Mouse (Mus musculus) kidney, embryonic 15.5 days (tissue): Measurements from ENCODE around the gene Gpr3. TPM values are rescaled to one million over a fixed set of nuclear protein-coding genes. Genes with fewer than 3 reads are reported as not detected.
A peak's percentile ranks its signal among the peaks of the same experiment; 100 is the strongest.

Source experiments
- ATAC-seq: fragments of 200-750 bp; cut with Nextera tagmentation; replicated peaks from 2 replicates; pipeline ENCODE4 v1.8.0; 2017; ENCODE audit warnings: moderate TSS enrichment; ENCODE audit not compliant: low FRiP score
- H3K27ac ChIP-seq: fragments of 300-500 bp; sonication (generic); 2 replicates; pipeline ENCODE4 v1.5.1; 2015; ENCODE audit warnings: mild to moderate bottlenecking, inconsistent platforms
- H3K27me3 ChIP-seq: fragments of 300-500 bp; sonication (generic); 2 replicates; pipeline ENCODE4 v1.6.1; 2015; ENCODE audit warnings: inconsistent platforms
- H3K36me3 ChIP-seq: fragments of 300-500 bp; sonication (generic); 2 replicates; pipeline ENCODE4 v1.6.1; 2015; ENCODE audit warnings: inconsistent platforms
- H3K4me1 ChIP-seq: fragments of 300-500 bp; sonication (generic); 2 replicates; pipeline ENCODE4 v1.6.1; 2015; ENCODE audit warnings: inconsistent platforms
- H3K4me2 ChIP-seq: fragments of 300-500 bp; sonication (generic); 2 replicates; pipeline ENCODE4 v1.6.1; 2015; ENCODE audit warnings: moderate library complexity, mild to moderate bottlenecking, inconsistent platforms
- H3K4me3 ChIP-seq: fragments of 300-500 bp; sonication (generic); replicated peaks from 2 replicates; pipeline ENCODE4 v1.5.1; 2015; ENCODE audit warnings: mild to moderate bottlenecking, inconsistent platforms
- H3K9ac ChIP-seq: fragments of 300-500 bp; sonication (generic); 2 replicates; pipeline ENCODE4 v1.6.1; 2015; ENCODE audit warnings: mild to moderate bottlenecking, inconsistent platforms
- H3K9me3 ChIP-seq: fragments of 300-500 bp; sonication (generic); replicated peaks from 2 replicates; pipeline ENCODE4 v1.6.1; 2016; ENCODE audit warnings: inconsistent platforms
- WGBS: fragments of 180-500 bp; shearing (Covaris S2); methylation state at CpG from one replicate; pipeline ENCODE4 v1.1.7; 2015; ENCODE audit warnings: mixed read lengths; 5-methylcytosine and 5-hydroxymethylcytosine counted together
- polyA plus RNA-seq: library from polyadenylated mRNA; unstranded; fragments of >200 nt; fragmentation: Nextera tagmentation; extraction: Ambion mirVana; gene quantifications from 2 replicates; pipeline ENCODE4 v1.2.1, GENCODE M21; 2015

Gpr3 gene
- polyA plus RNA-seq, 1 experiment from 2014 or later: 0.12 TPM

GRCm38 (mm10) chr4:133227636-133228035 lies 15.3 kb upstream of the Gpr3 start:
- H3K9me3 ChIP-seq: no peaks in the 10 kb centered on the region
- H3K36me3 ChIP-seq: no peaks in the 10 kb centered on the region
- no peak for ATAC-seq
- no peak overlapping the region for H3K4me2 ChIP-seq
- no peak overlapping the region for H3K27ac ChIP-seq
- no peak overlapping the region for H3K9ac ChIP-seq
- peaks cover 15% of the 10 kb centered on the region for H3K4me1 ChIP-seq
- WGBS: 48% methylated on average over 8 of the region's 8 CpGs
- no peaks in the 10 kb centered on the region for H3K27me3 ChIP-seq
- H3K4me3 ChIP-seq: no peak overlapping the region

GRCm38 (mm10) chr4:133226073-133226472 lies 13.7 kb upstream of the Gpr3 start:
- Histone ChIP-seq H3K4me2 (no peak overlapping the region), H3K4me3 (no peak overlapping the region), H3K27me3 (peaks cover 7% of the 10 kb centered on the region; the same call in 1 of the 2 replicates), H3K9me3 (no peaks in the 10 kb centered on the region), H3K9ac (no peak overlapping the region), H3K36me3 (no peaks in the 10 kb centered on the region), H3K27ac (no peak overlapping the region; the same call in 1 of the 2 replicates), H3K4me1 (peaks cover 27% of the 10 kb centered on the region)
- WGBS: 63% methylated on average over 10 of the region's 10 CpGs
- no peak for ATAC-seq

- no peaks in the 10 kb centered on the region for H3K36me3 ChIP-seq
- no peak for ATAC-seq
- H3K9ac ChIP-seq: no peak overlapping the region
- no peak overlapping the region for H3K4me3 ChIP-seq
- H3K4me1 ChIP-seq: peaks cover 35% of the 10 kb centered on the region
- H3K9me3 ChIP-seq: no peaks in the 10 kb centered on the region
- H3K27ac ChIP-seq: no peak overlapping the region
- H3K27me3 ChIP-seq: peaks cover 16% of the 10 kb centered on the region; the same call in 1 of the 2 replicates
- 66% methylated on average over 5 of the region's 5 CpGs for WGBS
- H3K4me2 ChIP-seq: no peak overlapping the region
Measured at GRCm38 (mm10) chr4:133223875-133224274, 11.5 kb upstream of the Gpr3 start.

DNA sequence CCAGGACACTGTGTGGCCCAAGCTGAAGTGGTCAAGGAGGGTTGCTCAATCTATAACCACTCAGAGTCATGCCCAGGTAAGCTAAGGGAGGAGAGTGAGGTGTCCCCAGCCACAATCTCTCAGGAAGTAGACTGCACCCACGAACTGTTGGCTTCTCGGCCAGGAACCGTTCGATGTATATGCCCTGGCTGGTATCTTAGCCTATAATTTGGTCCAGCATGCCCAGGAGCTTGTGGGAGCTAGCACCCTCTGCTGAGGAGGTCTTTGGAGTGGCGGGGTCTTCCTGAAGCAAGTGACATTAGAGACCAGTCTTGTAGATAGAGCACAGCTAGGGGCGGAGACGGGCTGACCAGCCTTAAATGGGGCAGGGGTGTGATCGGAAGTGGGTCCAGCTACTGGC lies 9.4 kb upstream of the Gpr3 start:
- no peaks in the 10 kb centered on the region for H3K9me3 ChIP-seq
- 84% methylated on average over 8 of the region's 8 CpGs for WGBS
- peaks cover 20% of the 10 kb centered on the region; the same call in 1 of the 2 replicates for H3K27me3 ChIP-seq
- H3K36me3 ChIP-seq: no peaks in the 10 kb centered on the region
- peaks cover 37% of the 10 kb centered on the region for H3K4me1 ChIP-seq
- H3K27ac ChIP-seq: no peak overlapping the region
- no peak for ATAC-seq
- no peak overlapping the region for H3K4me3 ChIP-seq
- H3K4me2 ChIP-seq: peak overlapping the region; percentile 64; the same call in 1 of the 2 replicates
- H3K9ac ChIP-seq: no peak overlapping the region

- Histone ChIP-seq H3K9ac (peak overlapping the region; percentile 31), H3K36me3 (no peaks in the 10 kb centered on the region), H3K4me2 (peak overlapping the region; percentile 64), H3K27ac (peak overlapping the region; percentile 24; the same call in 1 of the 2 replicates), H3K4me1 (peaks cover 32% of the 10 kb centered on the region), H3K9me3 (no peaks in the 10 kb centered on the region), H3K27me3 (peaks cover 20% of the 10 kb centered on the region; the same call in 1 of the 2 replicates), H3K4me3 (peak overlapping the region; percentile 36)
- ATAC-seq: peak; percentile 74
- 3% methylated on average over 25 of the region's 25 CpGs for WGBS
Measured at GRCm38 (mm10) chr4:133220656-133221055, 8.3 kb upstream of the Gpr3 start.

DNA sequence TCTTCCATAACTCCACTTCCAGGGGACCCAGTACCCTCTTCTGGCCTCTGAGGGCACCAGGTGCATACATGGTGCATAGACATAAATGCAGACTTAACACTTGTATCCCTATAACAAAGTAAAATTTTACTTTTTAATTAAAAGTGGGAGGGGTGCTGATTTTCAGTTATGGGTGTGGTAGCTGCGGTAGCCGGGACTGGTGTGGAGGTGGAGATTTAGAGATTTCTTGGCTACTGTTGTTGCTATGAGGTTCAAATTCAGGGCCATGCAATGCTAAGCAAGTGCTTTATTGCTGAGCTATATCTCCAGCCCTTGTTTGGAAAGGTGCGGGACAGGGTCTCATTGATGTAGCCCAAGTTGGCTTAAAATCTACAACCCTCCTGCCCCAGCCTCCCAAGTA lies 6.4 kb upstream of the Gpr3 start:
- no peak for ATAC-seq
- Histone ChIP-seq H3K4me3 (no peak overlapping the region), H3K27ac (no peak overlapping the region), H3K4me1 (peaks cover 32% of the 10 kb centered on the region), H3K4me2 (no peak overlapping the region), H3K27me3 (peaks cover 28% of the 10 kb centered on the region), H3K36me3 (no peaks in the 10 kb centered on the region), H3K9ac (no peak overlapping the region), H3K9me3 (no peaks in the 10 kb centered on the region)
- WGBS: 86% methylated on average over 3 of the region's 3 CpGs

DNA sequence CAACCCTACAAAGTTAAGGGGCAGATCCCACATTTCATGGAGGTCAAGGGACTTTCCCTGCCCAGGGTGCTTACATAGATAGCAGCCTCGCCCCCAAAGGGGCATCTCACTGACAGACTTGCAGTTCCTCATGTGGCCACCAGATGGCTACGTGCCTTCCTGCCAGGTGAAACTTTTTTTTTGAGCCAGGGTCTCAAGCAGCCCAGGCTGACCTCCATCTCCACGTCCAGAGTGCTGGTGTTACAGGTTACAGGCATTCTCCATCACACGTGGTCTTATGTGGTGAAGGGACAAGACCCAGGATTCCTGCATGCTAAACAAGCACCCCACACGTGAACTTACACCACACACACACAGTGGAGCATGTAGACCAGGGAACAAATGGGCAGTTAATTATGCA lies 5.3 kb upstream of the Gpr3 start:
- Histone ChIP-seq H3K36me3 (no peaks in the 10 kb centered on the region), H3K27ac (no peak overlapping the region), H3K9me3 (no peaks in the 10 kb centered on the region), H3K4me1 (peaks cover 37% of the 10 kb centered on the region), H3K9ac (no peak overlapping the region), H3K27me3 (peaks cover 39% of the 10 kb centered on the region), H3K4me2 (no peak overlapping the region), H3K4me3 (no peak overlapping the region; the same call in 1 of the 2 replicates)
- no peak for ATAC-seq
- WGBS: 3% methylated on average over 5 of the region's 5 CpGs

GRCm38 (mm10) chr4:133213661-133214060 lies 1.3 kb upstream of the Gpr3 start:
- Histone ChIP-seq H3K27ac (no peak overlapping the region), H3K36me3 (no peaks in the 10 kb centered on the region), H3K9me3 (no peaks in the 10 kb centered on the region), H3K9ac (no peak overlapping the region), H3K4me2 (peak overlapping the region; percentile 98), H3K27me3 (peaks cover 49% of the 10 kb centered on the region), H3K4me3 (peak overlapping the region; percentile 58), H3K4me1 (peaks cover 32% of the 10 kb centered on the region)
- 10% methylated on average over 10 of the region's 10 CpGs for WGBS
- ATAC-seq: no peak

DNA sequence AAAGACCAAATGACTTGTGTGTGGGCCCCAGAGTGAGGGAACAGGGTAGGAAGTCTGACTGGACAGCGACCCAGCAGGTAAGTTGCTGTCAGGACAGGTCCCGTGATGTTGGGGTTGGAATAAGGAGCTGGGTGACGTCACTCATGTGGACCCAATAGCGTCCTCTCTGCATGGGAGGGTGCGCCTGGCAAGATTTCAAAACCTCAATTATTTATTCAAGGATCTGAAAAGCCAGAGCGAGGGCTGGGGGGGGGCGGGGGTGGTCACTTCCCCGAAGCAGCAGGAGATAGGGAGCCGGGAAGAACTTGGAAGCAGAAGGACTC lies 893 bp upstream of the Gpr3 start:
- H3K27me3 ChIP-seq: peaks cover 48% of the 10 kb centered on the region
- H3K4me2 ChIP-seq: peak overlapping the region; percentile 98
- WGBS: 2% methylated on average over 9 of the region's 9 CpGs
- H3K9me3 ChIP-seq: no peaks in the 10 kb centered on the region
- H3K4me1 ChIP-seq: peaks cover 32% of the 10 kb centered on the region
- H3K36me3 ChIP-seq: no peaks in the 10 kb centered on the region
- H3K4me3 ChIP-seq: peak overlapping the region; percentile 58
- H3K9ac ChIP-seq: no peak overlapping the region
- ATAC-seq: no peak
- no peak overlapping the region for H3K27ac ChIP-seq

DNA sequence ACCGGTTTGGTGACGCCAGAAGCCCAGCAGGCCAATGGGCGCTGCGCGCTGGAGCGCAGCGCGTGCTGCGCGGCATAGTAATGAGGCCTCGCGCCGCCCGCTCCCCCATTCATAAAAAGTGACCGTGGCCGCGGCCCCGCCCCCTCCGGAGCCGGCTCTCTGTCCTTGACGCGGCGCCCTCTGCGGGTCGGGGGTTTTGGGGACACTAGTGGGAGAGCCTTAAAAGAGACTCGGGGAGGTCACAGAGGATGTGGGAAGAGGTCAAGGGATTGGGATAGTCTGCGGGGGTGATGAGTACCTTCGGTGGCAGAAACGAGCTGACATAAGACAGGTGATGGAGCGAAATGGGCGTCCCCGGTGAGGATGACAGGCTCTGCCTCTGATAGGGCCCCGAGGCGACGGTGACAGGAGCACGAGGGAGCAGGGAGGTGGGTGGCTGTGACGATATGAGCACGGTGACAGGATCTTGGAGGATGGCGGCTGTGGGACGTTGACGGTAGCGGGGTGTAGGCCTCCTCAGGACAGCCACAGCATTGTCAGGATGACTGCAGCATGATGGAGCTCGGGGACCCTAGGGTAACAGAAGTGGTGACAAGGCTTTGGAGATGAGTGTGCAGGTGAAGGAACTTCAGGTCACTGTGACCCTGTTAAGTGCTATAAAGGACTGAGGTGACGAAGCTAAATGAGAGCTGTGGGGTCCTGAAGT lies 379 bp upstream of the Gpr3 start:
- Histone ChIP-seq H3K27me3 (peaks cover 45% of the 10 kb centered on the region), H3K9me3 (no peaks in the 10 kb centered on the region), H3K9ac (peak overlapping the region; percentile 52), H3K36me3 (no peaks in the 10 kb centered on the region), H3K4me2 (peak overlapping the region; percentile 98), H3K4me1 (peaks cover 29% of the 10 kb centered on the region), H3K4me3 (peak overlapping the region; percentile 58), H3K27ac (no peak overlapping the region)
- under 1% methylated on average over 44 of the region's 44 CpGs for WGBS
- ATAC-seq: peak; percentile 78

DNA sequence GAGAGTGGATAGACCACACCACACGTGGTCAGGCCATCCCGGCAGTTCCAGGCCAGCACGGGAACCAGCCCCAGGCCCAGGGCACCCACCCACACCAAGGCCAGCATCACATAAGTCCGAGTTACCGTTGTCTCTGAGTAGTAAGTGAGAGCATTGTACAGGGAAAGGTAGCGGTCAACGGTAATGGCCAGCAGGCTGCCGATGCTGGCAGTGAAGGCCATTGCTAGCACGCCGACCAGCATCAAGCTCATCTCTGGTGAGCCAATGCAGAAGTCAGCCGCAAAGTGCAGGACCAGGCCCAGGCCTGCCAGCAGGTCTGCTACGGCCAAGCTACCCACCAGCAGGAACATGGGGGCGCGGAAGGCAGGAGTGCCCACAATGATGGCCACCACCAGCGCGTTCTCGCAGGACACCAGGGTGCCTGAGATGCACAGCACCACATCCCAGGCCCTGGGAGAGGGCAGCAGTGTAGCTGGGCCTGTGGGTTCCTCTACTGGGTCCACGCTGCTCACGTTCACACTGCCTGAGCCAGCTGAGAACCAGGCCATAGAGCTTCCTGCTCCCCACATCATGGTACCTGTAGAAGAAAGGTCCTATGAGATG lies 1.4 kb downstream of the Gpr3 start:
- Histone ChIP-seq H3K9me3 (no peaks in the 10 kb centered on the region), H3K4me1 (peaks cover 26% of the 10 kb centered on the region), H3K36me3 (no peaks in the 10 kb centered on the region), H3K27me3 (peaks cover 45% of the 10 kb centered on the region), H3K9ac (no peak overlapping the region), H3K4me3 (no peak overlapping the region), H3K4me2 (no peak overlapping the region), H3K27ac (no peak overlapping the region)
- WGBS: 95% methylated on average over 19 of the region's 19 CpGs
- ATAC-seq: no peak

- Histone ChIP-seq H3K4me2 (no peak overlapping the region), H3K4me1 (peaks cover 26% of the 10 kb centered on the region), H3K9me3 (no peaks in the 10 kb centered on the region), H3K4me3 (no peak overlapping the region), H3K9ac (no peak overlapping the region), H3K27ac (no peak overlapping the region), H3K27me3 (peaks cover 45% of the 10 kb centered on the region), H3K36me3 (no peaks in the 10 kb centered on the region)
- 93% methylated on average over 24 of the region's 24 CpGs for WGBS
- ATAC-seq: no peak
Measured at GRCm38 (mm10) chr4:133210023-133210787, 2.1 kb downstream of the Gpr3 start.
